Mouse (Mus musculus) cerebellum, postnatal 4 days (tissue): ENCODE results near the gene Exosc7.

Experiments used
- DNase-seq, 2 experiments: peaks; one replicate each; pipeline ENCODE4 v3.0.0; 2022; ENCODE audit warnings: low spot score in 2 of 2, mixed read lengths in 1 of 2

Gene Exosc7

DNA sequence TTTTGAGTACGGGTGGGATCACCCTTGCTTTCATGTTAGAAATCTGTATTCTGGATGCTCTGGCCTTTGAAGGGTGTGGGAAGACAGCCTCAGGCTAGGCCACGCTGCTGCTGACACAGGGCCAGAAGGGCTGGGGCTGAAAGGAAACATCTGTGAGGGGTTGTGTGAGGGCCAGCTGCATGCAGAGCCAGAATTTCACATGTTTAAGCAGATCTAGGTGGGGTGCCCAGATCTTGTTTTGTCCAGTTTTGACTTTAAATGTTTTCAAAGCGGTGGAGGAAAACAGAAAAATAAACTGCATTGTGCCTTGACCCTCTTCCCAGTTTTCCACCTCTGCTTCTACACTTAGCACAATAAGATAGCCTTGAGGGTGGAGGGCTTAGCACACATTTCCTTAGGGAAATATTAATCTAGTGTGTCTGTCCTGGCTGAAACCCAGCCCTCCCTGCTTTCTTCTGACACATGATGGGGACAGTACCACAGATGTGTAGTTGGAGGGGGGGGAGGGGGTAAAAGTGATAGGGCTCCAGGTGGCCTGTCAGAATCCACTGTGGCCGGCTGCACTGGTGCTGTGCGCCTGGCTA lies 26.0 kb downstream of the Exosc7 start:
- DNase-seq = no peak

GRCm38 (mm10) chr9:123139887-123140614 lies 27.0 kb downstream of the Exosc7 start:
- no peak for DNase-seq

DNA sequence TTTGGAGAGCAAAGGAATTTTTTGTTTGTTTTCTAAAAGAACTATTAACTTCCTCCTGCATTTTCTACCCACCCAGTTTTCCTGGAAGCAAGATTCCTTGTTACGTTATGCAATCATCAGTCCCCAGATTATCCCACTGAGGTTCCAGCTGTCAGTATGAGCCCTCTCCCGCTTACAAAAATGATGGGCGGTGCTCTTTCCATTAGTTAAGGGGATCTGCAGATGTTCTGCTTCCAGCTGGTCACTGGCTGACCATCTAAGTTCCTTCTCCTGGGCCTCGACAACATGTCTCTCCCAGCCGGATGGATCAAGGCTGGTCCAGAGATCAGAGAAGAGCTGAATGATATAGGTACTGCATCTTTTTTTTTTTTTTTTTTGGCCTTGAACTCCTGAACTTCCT lies 35.4 kb downstream of the Exosc7 start:
- DNase-seq = no peak

GRCm38 (mm10) chr9:123150241-123151020 lies 37.4 kb downstream of the Exosc7 start, which contains the start of gene Clec3b:
Gene Clec3b (plus strand): TSS chr9:123150946.
- DNase-seq = peak in 1 of 2 experiments; percentile 39

GRCm38 (mm10) chr9:123151561-123151960 lies 38.5 kb downstream of the Exosc7 start:
- DNase-seq = no peak

DNA sequence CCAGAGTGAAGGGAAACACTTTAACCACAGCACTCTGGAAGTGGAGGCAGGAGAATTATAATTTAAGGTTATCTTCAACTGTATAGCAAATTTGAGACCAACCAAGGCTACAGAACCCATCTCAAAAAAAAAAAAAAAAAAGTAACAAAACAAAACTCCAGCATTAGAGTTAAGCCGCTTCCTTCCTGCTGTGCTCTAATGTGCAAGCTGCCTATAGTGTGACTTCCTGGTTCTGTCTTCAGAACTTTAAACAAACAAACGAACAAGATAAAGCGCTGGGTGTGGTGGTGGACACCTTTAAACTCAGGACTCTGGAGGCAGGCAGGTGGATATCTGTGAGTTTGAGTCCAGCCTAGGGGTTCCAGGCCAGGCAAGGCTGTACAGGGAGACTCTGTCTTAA lies 39.0 kb downstream of the Exosc7 start:
- DNase-seq = no peak

GRCm38 (mm10) chr9:123153121-123153520 lies 40.1 kb downstream of the Exosc7 start:
- no peak for DNase-seq

- peak; percentile 38 to 59 for DNase-seq
Observed at GRCm38 (mm10) chr9:123156910-123157361, 43.9 kb downstream of the Exosc7 start.

DNA sequence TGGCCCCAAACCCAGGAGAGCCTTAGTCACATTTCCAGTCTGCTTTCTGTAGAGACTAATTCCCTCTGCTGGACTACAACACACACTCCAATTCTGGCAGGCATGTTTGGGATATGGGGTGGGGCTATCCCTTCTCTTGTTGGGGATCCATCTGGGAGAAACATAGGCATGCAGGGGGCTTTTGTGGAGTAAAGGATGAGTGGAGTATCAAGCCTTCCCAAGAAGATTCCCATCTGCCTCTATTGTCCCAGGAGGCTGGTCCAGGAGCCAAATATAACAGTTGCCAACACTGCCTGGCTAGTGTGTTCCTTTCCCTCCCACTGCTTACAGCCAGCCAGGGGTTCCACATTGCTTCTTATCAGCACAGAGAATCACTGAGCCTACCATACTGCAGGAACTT lies 44.7 kb downstream of the Exosc7 start:
- peak in 1 of 2 experiments; percentile 12 for DNase-seq

- peak in 1 of 2 experiments; percentile 16 for DNase-seq
Observed at GRCm38 (mm10) chr9:123158125-123158836, 45.3 kb downstream of the Exosc7 start.

- DNase-seq = peak; percentile 49 to 68
Observed at GRCm38 (mm10) chr9:123159330-123159729, 46.3 kb downstream of the Exosc7 start.

DNA sequence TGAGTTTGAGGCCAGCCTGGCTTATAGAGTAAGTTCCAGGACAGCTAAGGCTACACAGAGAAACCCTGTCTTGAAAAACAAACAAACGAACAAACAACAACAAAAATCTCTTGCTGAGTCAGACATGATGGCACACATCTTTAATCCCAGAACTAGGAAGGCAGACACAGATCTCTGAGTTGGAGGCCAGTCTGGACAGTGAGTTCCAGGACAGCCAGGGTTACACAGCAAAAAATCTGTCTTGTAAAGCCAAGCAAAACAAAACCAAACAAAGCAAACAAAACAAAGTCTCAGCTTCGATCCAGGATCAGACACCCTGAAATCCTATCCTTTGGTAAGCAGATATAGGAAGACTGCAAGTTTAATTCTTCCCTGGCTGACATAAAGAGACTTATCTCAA lies 48.8 kb downstream of the Exosc7 start:
- no peak for DNase-seq

DNA sequence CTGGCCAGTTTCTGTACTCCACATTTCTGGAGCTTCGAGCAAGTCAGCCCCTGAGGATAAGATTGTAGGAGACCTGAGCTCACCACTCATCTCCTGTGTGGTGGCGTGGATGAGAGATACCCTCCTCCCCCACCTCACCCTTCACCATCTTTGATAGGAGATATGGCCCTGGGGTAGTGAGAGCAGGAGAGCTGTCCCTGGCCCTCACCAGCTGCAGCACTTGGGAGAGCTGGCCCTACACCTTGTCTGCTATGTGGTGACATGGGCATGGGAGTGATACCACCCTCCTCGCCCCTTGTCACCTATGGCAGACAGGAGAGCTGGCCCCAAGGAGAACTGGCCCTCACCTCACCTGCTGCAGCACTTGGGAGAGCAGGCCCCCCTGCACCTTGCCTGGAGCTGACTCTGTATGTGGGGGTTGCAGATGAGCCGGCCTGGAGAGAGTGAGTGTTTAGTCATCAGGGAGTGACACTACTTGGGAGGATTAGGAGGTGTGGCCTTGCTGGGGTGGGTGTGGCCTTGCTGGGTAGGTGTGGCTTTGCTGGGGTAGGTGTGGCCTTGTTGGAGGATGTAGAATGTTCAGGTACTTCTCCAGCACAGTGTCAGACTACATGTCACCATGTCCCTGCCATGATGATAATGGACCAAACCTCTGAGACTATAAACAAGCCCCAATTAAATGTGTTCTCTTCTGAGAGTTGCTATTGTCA lies 50.1 kb downstream of the Exosc7 start:
- DNase-seq = no peak

GRCm38 (mm10) chr9:123165781-123166443 lies 52.9 kb downstream of the Exosc7 start:
- no peak for DNase-seq

DNA sequence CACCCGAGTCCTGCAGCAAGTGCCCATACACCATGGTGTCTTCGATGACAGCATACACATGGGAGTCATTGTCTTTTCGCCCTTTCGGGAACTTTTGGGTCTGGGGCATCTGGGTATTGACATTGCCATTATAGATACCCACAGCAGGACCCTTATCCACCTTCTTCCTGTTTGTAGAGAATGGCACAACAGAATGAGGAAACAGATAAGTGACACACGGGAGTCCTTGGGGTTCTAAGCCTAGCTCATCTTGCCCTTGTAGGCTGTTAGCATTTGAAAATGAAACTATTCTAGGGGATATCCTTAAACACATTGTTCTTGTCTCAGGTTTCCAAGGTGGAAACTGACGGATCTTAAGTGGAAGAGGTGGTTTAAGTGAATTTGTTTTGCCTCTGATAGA lies 60.7 kb downstream of the Exosc7 start:
- DNase-seq = no peak

GRCm38 (mm10) chr9:123174356-123174755 lies 61.3 kb downstream of the Exosc7 start:
- no peak for DNase-seq

DNA sequence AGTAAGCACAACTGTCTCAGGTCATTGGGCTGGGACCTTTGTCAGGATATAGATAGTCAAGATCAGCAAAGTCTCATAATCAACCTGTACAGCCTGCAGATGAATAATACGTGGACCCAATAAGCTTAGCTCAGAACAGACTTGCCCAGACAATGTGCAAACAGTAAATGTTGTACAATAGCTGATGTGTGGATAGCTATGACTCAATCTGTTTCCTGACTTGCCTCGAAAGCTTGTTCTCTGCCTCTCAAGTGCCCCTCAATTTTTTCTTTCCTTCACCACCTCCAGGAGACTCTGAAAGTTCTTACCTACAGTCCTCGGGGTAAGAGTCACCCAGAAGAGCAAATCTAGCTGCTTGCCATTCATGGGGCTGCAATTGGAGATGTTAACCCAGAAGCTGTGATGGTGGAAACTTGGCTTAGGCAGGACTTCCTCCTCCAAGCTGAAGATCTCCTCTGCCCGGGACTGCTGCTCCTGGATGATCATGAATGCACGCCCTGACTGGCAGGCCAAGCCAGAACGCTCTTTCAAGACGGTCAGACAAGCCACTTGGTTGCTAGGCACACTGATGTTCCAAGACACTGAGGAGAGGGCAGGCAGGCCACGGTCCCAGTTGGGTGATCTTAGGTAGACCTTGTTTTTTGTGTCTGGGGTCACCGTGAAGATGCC lies 64.5 kb downstream of the Exosc7 start:
- no peak for DNase-seq

- DNase-seq = no peak
Observed at GRCm38 (mm10) chr9:123180003-123180402, 67.0 kb downstream of the Exosc7 start.

DNA sequence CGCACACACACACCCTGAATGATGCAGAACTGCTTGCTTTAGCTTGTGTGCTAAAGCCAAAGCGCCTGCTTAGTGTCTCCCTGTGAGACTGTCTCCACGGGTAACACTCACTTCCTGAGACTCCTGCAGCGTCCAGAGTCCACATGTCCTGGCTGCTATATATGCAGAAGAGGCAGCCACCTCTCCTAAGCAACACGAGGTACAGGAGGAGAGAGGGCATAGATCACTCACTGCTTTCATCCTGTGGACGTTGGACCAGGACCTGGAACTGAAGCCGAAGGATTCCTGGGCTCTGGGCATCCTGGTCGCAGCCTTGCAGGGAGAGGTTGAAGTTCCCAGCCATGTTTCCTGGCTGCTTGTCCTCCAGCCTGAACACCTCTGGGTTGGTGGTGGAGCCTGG lies 70.2 kb downstream of the Exosc7 start:
- no peak for DNase-seq

- no peak for DNase-seq
Observed at GRCm38 (mm10) chr9:123185546-123185945, 72.5 kb downstream of the Exosc7 start.
